Mouse (Mus musculus): ENCODE measurements around the gene Gm20379. TPM values are rescaled to one million over a fixed set of nuclear protein-coding genes. Genes with fewer than 3 reads are reported as not detected.

Gene Gm20379
- polyA plus RNA-seq, 1 experiment from 2014 or later: 1.1 TPM

DNA sequence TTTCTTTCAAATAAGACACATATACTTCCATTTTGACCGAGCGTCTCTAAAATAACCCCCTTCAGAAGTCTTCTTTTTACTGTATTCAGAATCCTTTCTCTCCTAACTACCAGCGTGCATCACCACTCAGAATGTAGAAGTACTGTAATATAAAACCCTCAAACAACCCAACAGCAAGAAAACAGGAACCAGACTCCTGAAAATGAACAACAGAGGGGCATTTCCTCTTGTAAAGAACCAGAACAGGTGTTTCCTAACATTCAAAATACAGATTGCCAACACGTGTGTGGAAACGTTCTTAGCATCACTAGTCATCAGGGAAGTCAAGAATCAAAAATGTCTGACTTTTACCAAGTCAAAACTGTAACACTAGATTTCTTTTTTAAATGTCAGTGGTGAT lies 15.0 kb downstream of the Gm20379 start:
- Histone ChIP-seq H3K27me3 (replicated peaks; ENCODE audit: control insufficient read depth, insufficient read depth, low read length) (no peaks in the 10 kb centered on the region), H3K9ac (ENCODE audit: low read depth, low read length) (no peak overlapping the region), H3K4me2 (no peak overlapping the region), H3K4me1 (replicated peaks; ENCODE audit: control insufficient read depth, insufficient read depth, low read length) (no peaks in the 10 kb centered on the region), H3K27ac (ENCODE audit: low read depth, low read length) (no peak overlapping the region), H3K36me3 (ENCODE audit: control insufficient read depth, insufficient read depth, low read length) (peaks cover 4% of the 10 kb centered on the region; the same call in 1 of the 2 replicates), H3K4me3 (ENCODE audit: low read depth, low read length) (no peak overlapping the region), H3K9me3 (ENCODE audit: control insufficient read depth, low read length) (no peaks in the 10 kb centered on the region)
- no peak for ATAC-seq (replicated peaks; ENCODE audit: low FRiP score)
- DNase-seq (ENCODE audit: low spot score): no peak
- 81% methylated on average over 5 of the region's 5 CpGs for WGBS

DNA sequence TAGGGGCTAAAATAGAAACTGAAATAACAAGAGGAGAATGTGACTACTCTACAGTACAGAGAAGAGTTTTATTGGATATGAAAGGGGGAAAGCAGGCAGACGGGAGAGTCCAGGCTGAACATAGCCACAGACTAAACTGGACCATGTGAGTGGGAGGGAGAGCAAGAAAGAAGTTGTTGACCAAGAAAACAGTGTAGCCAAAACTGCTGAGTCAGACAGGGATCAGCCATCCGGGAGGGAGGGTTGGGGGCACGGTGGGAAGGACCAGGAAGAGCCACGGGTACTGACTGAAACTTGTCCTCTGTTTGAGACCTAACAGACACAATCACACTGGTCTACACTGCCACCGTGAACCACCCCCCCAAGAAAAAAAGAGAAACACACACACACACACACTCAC lies 20.2 kb downstream of the Gm20379 start:
- Histone ChIP-seq H3K9ac (ENCODE audit: low read depth, low read length) (no peak overlapping the region), H3K4me2 (no peak overlapping the region), H3K27me3 (replicated peaks; ENCODE audit: control insufficient read depth, insufficient read depth, low read length) (no peaks in the 10 kb centered on the region), H3K9me3 (ENCODE audit: control insufficient read depth, low read length) (no peaks in the 10 kb centered on the region), H3K36me3 (ENCODE audit: control insufficient read depth, insufficient read depth, low read length) (peaks cover 4% of the 10 kb centered on the region; the same call in 1 of the 2 replicates), H3K4me3 (ENCODE audit: low read depth, low read length) (no peak overlapping the region), H3K4me1 (replicated peaks; ENCODE audit: control insufficient read depth, insufficient read depth, low read length) (no peaks in the 10 kb centered on the region), H3K27ac (ENCODE audit: low read depth, low read length) (no peak overlapping the region)
- no peak for DNase-seq (ENCODE audit: low spot score)
- no peak for ATAC-seq (replicated peaks; ENCODE audit: low FRiP score)
- WGBS: 60% methylated on average over 5 of the region's 5 CpGs

DNA sequence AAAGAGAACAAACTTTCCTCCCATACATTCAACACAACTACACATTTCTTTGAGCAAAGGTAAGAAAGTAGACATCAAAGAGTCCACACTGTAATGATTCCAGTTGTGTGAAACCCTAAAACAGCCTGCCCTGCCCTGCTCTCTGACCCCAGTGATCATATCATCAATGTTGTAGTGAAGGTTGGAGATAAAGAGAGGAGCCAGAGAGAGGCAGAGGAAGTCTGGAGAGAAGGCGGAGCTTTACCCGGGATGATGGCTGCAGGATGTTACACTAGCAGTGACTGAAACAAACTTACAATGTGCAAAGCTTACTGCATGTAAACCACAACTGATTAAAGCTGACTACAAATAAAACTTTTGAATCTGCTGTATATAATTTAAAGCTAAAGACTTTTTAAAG lies 22.2 kb downstream of the Gm20379 start:
- Histone ChIP-seq H3K9ac (ENCODE audit: low read depth, low read length) (no peak overlapping the region), H3K4me2 (no peak overlapping the region), H3K27ac (ENCODE audit: low read depth, low read length) (no peak overlapping the region), H3K4me3 (ENCODE audit: low read depth, low read length) (no peak overlapping the region), H3K36me3 (ENCODE audit: control insufficient read depth, insufficient read depth, low read length) (no peaks in the 10 kb centered on the region), H3K4me1 (replicated peaks; ENCODE audit: control insufficient read depth, insufficient read depth, low read length) (no peaks in the 10 kb centered on the region), H3K27me3 (replicated peaks; ENCODE audit: control insufficient read depth, insufficient read depth, low read length) (no peaks in the 10 kb centered on the region), H3K9me3 (ENCODE audit: control insufficient read depth, low read length) (no peaks in the 10 kb centered on the region)
- ATAC-seq (replicated peaks; ENCODE audit: low FRiP score): no peak; the same call in 1 of the 2 replicates
- WGBS: 61% methylated on average over 2 of the region's 2 CpGs
- no peak for DNase-seq (ENCODE audit: low spot score)

DNA sequence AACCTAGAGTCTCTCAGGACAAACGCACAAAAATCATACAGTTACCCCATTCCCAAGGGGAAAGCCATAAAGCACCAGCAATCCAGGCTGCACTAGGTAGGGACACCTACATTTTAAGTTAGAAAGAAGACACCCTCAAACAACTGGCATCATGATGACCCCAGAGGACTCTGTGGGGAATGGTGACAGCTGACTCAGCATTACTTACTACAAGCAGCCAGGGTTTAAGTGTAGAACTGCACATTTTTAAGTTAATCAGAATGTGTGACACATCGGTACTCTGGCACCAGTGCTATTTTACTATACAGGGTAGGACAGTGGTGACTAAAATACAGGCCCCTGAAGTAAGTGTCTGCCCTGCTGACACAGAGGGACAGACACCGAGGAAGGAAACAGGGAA lies 24.8 kb downstream of the Gm20379 start:
- no peaks in the 10 kb centered on the region for H3K27me3 ChIP-seq (replicated peaks; ENCODE audit: control insufficient read depth, insufficient read depth, low read length)
- no peaks in the 10 kb centered on the region for H3K9me3 ChIP-seq (ENCODE audit: control insufficient read depth, low read length)
- H3K4me3 ChIP-seq (ENCODE audit: low read depth, low read length): no peak overlapping the region
- ATAC-seq (replicated peaks; ENCODE audit: low FRiP score) (no peak), DNase-seq (ENCODE audit: low spot score) (no peak)
- no peak overlapping the region for H3K27ac ChIP-seq (ENCODE audit: low read depth, low read length)
- H3K9ac ChIP-seq (ENCODE audit: low read depth, low read length): no peak overlapping the region
- H3K4me2 ChIP-seq: no peak overlapping the region
- no peaks in the 10 kb centered on the region for H3K4me1 ChIP-seq (replicated peaks; ENCODE audit: control insufficient read depth, insufficient read depth, low read length)
- WGBS: over 99% methylated on average over 3 of the region's 3 CpGs
- H3K36me3 ChIP-seq (ENCODE audit: control insufficient read depth, insufficient read depth, low read length): no peaks in the 10 kb centered on the region

DNA sequence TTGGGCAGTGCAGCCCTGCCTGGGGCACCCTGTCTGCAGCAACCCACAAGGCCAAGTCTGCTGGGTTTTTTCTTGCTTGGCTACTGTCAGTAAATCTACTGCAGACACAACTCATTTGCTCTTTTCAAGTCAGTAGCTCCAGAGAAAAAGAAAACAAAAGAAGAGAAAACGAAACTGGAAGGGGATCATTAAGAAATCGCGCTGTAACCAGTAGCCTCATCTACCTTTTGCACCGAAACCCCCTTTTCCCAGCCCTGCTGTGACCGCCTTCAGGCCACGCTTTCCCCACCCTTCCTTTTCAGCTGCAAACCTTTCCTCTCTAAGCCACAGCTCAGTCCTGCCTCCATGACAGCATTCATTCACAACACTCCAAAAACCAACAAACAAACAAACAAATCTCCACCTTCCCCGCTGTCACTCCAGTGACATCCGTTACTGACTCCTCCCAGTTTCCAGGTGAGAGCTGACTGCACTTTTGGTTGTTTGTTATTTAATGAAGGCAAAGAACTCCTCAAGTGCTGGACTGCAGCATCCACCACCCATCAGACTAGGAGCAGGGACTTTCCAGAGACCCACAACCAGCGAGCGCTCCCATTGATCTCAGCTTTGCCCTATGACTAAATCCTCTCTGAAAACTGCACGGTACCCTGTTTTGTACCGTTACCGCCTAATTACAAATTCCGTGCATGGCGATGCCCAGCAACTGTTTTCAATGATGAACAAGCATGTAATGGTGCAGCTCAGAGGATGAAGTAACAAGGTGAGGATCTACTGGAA lies 26.5 kb downstream of the Gm20379 start:
- Histone ChIP-seq H3K4me1 (replicated peaks; ENCODE audit: control insufficient read depth, insufficient read depth, low read length) (no peaks in the 10 kb centered on the region), H3K4me2 (no peak overlapping the region), H3K4me3 (ENCODE audit: low read depth, low read length) (no peak overlapping the region), H3K9ac (ENCODE audit: low read depth, low read length) (no peak overlapping the region), H3K27ac (ENCODE audit: low read depth, low read length) (no peak overlapping the region), H3K36me3 (ENCODE audit: control insufficient read depth, insufficient read depth, low read length) (no peaks in the 10 kb centered on the region), H3K27me3 (replicated peaks; ENCODE audit: control insufficient read depth, insufficient read depth, low read length) (no peaks in the 10 kb centered on the region), H3K9me3 (ENCODE audit: control insufficient read depth, low read length) (no peaks in the 10 kb centered on the region)
- DNase-seq (ENCODE audit: low spot score): no peak
- WGBS: 92% methylated on average over 15 of the region's 15 CpGs
- ATAC-seq (replicated peaks; ENCODE audit: low FRiP score): no peak

DNA sequence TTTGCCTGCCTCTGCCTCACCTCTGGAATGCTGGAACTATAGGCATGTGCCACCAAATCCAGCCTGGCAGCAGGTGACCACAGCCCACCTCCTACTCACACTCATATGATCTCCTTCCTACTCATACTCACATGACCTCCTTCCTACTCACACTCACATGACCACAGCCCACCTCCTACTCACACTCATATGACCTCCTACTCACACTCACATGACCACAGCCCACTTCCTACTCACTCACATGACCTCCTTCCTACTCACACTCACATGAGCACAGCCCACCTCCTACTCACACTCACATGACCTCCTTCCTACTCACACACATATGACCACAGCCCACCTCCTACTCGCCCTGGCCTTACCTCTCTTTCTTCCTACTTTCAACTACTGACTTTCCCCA lies 31.1 kb downstream of the Gm20379 start:
- H3K36me3 ChIP-seq (ENCODE audit: control insufficient read depth, insufficient read depth, low read length): no peaks in the 10 kb centered on the region
- no peak overlapping the region for H3K4me3 ChIP-seq (ENCODE audit: low read depth, low read length)
- no peak overlapping the region for H3K4me2 ChIP-seq
- no peaks in the 10 kb centered on the region for H3K9me3 ChIP-seq (ENCODE audit: control insufficient read depth, low read length)
- 86% methylated on average over 1 of the region's 1 CpGs for WGBS
- H3K9ac ChIP-seq (ENCODE audit: low read depth, low read length): no peak overlapping the region
- DNase-seq (ENCODE audit: low spot score): no peak
- H3K27ac ChIP-seq (ENCODE audit: low read depth, low read length): no peak overlapping the region
- no peak for ATAC-seq (replicated peaks; ENCODE audit: low FRiP score)
- no peaks in the 10 kb centered on the region for H3K27me3 ChIP-seq (replicated peaks; ENCODE audit: control insufficient read depth, insufficient read depth, low read length)
- H3K4me1 ChIP-seq (replicated peaks; ENCODE audit: control insufficient read depth, insufficient read depth, low read length): no peaks in the 10 kb centered on the region

DNA sequence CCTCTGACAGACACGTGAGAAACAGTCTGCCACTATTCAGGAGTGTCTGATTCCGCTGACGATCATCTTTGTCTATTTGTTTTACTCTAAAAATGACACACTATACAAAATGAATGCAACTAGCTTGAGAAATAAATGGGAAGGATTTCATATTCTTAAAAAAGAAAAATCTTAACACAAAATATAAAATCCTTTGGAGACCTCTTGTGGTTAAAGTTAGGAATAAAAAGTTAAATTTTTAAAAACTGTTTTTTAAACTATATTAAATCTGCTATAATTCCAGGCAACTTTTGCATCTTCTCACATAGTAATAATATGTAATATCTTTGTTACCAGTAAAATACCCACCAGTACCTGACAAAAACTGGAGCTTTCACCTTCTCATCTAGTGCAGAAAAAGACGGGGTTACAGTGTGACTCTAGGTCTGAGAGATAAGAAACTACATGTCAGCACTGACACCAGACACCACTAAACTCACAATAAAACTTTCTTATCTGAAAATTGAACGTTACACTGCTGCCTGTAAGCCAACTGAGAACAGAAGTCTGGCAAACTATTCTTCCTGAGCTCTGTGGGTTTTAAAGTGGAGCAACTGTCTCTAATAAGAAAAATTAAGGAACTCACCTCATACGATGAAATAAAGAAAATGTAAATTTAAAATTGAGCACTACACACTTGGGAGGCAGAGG lies 32.1 kb downstream of the Gm20379 start:
- ATAC-seq (replicated peaks; ENCODE audit: low FRiP score) (peak; percentile 72), DNase-seq (ENCODE audit: low spot score) (no peak)
- no peaks in the 10 kb centered on the region for H3K4me1 ChIP-seq (replicated peaks; ENCODE audit: control insufficient read depth, insufficient read depth, low read length)
- no peak overlapping the region for H3K4me2 ChIP-seq
- no peak overlapping the region for H3K9ac ChIP-seq (ENCODE audit: low read depth, low read length)
- H3K27me3 ChIP-seq (replicated peaks; ENCODE audit: control insufficient read depth, insufficient read depth, low read length): no peaks in the 10 kb centered on the region
- no peak overlapping the region for H3K27ac ChIP-seq (ENCODE audit: low read depth, low read length)
- H3K9me3 ChIP-seq (ENCODE audit: control insufficient read depth, low read length): no peaks in the 10 kb centered on the region
- H3K4me3 ChIP-seq (ENCODE audit: low read depth, low read length): no peak overlapping the region
- 63% methylated on average over 6 of the region's 6 CpGs for WGBS
- no peaks in the 10 kb centered on the region for H3K36me3 ChIP-seq (ENCODE audit: control insufficient read depth, insufficient read depth, low read length)

DNA sequence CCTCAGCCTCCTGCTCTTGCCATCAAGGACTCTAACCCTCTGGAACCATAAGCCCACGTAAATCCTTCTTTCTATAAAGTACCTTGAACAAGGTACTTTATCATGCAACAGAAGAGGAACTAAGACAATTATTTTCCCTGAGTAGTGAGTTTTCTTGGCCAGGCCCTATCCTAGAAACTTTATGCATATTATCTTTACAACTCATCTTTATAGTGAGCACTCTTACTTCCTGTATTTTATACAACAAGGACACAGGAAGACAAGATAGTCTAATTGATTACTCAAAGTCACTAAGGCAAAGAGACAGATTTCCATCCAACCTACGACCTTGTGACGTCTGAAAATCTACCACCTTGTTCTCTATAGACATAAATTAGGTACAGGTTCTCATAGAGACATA lies 34.0 kb downstream of the Gm20379 start:
- H3K4me2 ChIP-seq: no peak overlapping the region
- H3K36me3 ChIP-seq (ENCODE audit: control insufficient read depth, insufficient read depth, low read length): peaks cover 6% of the 10 kb centered on the region
- H3K4me1 ChIP-seq (replicated peaks; ENCODE audit: control insufficient read depth, insufficient read depth, low read length): no peaks in the 10 kb centered on the region
- DNase-seq (ENCODE audit: low spot score) (no peak), ATAC-seq (replicated peaks; ENCODE audit: low FRiP score) (no peak)
- H3K4me3 ChIP-seq (ENCODE audit: low read depth, low read length): no peak overlapping the region
- H3K27ac ChIP-seq (ENCODE audit: low read depth, low read length): no peak overlapping the region
- no peaks in the 10 kb centered on the region for H3K9me3 ChIP-seq (ENCODE audit: control insufficient read depth, low read length)
- H3K9ac ChIP-seq (ENCODE audit: low read depth, low read length): no peak overlapping the region
- WGBS: 92% methylated on average over 3 of the region's 3 CpGs
- no peaks in the 10 kb centered on the region for H3K27me3 ChIP-seq (replicated peaks; ENCODE audit: control insufficient read depth, insufficient read depth, low read length)

DNA sequence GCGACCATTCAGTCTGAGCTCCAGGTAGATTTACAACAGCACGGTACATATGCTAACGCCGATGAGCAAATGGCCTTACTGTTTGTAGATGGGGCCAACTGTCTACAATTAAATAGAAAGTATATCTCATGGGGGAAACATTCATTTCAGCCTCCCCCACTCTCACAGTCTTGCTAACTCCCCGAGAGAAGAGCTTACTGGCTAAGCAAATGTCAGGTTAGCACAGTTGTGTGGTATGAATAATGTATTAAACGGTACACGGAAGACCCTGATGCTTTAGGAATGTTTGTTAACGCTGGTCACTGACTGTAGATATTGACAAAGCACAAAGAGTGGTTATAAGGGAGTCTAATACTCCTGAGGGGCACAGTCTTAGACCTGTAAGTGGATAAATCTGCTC lies 38.3 kb downstream of the Gm20379 start:
- 91% methylated on average over 8 of the region's 8 CpGs for WGBS
- H3K4me3 ChIP-seq (ENCODE audit: low read depth, low read length): no peak overlapping the region
- H3K4me2 ChIP-seq: no peak overlapping the region
- no peaks in the 10 kb centered on the region for H3K27me3 ChIP-seq (replicated peaks; ENCODE audit: control insufficient read depth, insufficient read depth, low read length)
- H3K36me3 ChIP-seq (ENCODE audit: control insufficient read depth, insufficient read depth, low read length): peaks cover 12% of the 10 kb centered on the region
- no peak overlapping the region for H3K9ac ChIP-seq (ENCODE audit: low read depth, low read length)
- H3K27ac ChIP-seq (ENCODE audit: low read depth, low read length): no peak overlapping the region
- H3K9me3 ChIP-seq (ENCODE audit: control insufficient read depth, low read length): no peaks in the 10 kb centered on the region
- H3K4me1 ChIP-seq (replicated peaks; ENCODE audit: control insufficient read depth, insufficient read depth, low read length): no peaks in the 10 kb centered on the region
- no peak for DNase-seq (ENCODE audit: low spot score)
- ATAC-seq (replicated peaks; ENCODE audit: low FRiP score): no peak
